Mouse (Mus musculus): ENCODE measurements around the gene Lig4.

Lig4 gene

DNA sequence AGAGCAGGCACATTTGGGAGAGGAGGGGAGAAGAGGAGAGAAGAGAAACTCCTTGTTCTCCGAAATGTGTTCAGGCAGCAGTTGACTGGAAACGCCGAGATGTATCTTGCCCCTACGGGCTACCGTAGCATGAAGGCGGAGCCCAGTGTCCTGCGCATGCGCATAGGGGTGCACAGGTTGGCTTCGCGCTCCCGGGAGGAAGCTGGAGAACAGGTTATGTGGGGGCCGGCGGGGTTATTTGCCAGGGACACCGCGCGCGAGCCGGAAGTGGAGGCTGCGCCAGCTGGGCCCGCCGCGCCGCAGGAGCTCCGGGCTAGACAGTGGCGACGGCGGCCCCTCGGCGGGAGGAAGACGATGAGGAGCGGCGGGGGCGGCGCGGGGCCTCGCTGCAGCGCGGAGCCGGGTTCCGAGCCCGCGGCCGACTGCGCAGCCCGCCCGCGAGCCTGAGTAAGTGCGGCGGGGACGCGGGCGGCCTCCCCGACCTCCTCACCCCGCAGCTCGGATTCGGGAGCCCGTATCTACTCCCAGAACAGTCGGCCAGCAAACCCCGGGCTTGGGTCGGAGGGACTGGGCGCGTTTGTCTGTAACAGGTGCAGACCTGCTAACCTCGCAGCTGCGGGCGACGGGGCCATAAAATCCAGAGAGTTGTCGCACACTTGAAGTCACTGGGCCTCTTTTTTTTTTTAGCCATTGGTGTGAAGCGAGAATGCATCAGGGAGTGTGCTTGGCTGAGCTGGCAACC is at the start of gene Lig4, which contains the start of gene Abhd13:
Gene Lig4 (minus strand): TSS at position 114 of the 742 bp plus-strand sequence.
Gene Abhd13 (plus strand): TSS at position 135 of the 742 bp plus-strand sequence.
- peak; percentile 99 for DNase-seq

DNA sequence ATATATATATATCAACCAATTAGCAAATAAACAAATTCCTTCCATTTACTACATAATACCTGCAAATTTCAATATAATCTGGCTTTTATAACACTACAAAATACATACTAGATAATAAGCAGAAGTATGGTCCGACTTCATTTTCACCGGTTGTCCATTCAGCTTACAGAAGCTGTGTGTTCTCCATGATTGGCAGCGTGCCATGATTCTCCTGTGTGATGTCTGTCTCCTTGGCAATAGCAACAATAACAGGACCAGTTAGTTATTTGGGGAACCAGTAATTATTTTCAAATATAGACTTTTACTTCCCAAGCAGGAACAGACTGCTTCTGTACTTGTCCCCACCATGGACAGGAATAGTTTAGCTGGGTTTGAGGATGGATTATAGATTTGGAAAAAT is 39.7 kb upstream of the Lig4 start:
- DNase-seq = no peak

DNA sequence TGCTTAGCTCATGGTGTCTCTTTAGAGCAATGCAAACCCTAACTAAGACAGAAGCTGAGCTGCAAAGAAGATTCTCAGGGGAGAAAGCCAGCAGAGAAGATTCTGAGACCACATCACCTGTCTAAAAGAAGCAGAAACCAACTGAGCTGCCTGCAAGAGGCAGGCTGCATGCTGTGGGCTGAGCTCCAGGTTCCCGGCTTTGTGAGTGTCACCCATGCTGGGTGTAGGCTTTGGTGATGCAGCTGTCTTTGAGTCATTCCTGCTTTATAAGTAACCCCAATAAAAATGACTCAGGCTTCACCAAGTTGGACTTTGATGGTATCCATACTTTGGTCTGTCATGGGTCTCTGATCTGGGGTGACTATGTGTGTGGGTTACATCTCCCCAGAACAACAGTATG is 38.8 kb upstream of the Lig4 start:
- DNase-seq = no peak

DNA sequence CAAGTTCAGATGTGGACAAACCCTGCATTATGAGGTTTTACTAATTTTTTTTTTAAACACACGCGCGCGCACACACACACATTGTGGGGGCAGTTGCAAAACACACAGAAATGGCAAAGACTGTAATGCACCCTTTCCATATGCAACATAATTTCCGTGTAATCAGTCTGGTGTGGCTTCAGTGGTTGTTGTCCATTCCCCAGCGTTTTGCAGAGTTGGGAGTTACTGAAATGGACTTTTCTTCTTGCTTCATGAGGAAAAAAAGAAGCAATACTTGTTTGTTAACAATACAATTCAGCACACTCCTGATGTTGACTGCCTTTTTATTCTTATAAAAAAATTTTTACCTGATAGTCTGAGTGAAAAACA is 30.2 kb upstream of the Lig4 start:
- no peak for DNase-seq

DNA sequence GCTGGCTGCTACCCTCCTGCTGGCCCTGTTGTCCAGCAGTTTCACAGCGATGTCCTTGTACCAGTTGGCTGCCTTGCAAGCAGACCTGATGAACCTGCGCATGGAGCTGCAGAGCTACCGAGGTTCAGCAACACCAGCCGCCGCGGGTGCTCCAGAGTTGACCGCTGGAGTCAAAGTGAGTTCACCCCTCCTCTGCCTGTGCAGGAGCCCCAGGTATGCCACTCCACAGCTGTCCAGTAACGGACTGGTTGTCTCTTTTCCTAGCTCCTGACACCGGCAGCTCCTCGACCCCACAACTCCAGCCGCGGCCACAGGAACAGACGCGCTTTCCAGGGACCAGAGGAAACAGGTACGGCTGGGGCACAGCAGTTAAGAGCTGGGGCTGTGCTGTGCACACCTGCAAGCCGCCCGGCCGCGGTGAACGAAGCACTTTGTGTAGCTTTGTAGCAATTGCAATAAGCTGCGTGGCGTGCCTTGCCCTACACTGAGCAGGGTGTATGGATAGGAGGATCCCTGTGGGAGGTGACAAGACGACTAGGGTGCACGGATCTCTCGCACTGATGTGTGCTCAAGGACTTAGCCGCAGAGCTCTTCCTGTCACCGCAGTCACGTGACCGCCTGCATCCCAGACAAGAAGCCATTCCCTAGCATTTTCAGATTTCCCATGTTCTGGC is 29.6 kb upstream of the Lig4 start:
- DNase-seq = peak; percentile 7

DNA sequence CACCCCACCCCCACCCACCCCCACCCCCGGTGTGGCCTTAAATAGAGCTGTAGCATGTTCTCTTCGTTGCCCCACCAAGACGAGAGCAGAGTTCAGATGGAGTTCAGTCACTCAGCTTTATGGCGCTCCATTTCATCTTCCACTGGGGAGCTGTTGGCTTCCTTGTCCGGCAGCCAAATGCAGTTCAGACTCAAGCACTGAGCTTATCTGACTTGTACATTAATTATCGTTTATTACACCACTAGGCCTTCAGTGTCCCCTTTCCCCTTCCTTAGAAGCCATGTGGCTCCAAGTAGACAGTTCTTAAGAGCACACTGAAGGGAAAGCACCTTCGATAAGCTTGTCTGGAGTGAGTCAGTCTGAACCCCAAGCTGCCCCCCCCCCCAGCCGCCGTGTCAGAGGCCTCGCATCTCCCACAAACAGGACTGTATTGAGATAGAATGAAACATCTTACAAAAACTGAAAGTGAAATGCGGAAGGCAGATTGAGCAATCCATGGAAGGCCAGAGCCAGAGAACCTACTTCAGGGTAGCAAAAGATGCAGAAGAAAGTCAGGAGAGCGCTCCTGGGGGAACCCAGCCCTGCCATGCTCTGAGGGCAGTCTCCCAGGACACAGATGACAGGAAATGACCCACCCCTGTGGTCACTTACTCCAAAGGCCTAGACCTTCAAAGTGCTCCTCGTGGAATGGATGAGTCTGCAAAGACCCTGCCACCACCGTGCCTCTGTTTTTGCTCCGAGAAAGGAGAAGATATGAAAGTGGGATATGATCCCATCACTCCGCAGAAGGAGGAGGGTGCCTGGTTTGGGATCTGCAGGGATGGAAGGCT is 28.9 kb upstream of the Lig4 start, which contains the start of gene Tnfsf13b:
Gene Tnfsf13b (plus strand): TSS at position 312 of the 830 bp plus-strand sequence.
- DNase-seq = no peak

DNA sequence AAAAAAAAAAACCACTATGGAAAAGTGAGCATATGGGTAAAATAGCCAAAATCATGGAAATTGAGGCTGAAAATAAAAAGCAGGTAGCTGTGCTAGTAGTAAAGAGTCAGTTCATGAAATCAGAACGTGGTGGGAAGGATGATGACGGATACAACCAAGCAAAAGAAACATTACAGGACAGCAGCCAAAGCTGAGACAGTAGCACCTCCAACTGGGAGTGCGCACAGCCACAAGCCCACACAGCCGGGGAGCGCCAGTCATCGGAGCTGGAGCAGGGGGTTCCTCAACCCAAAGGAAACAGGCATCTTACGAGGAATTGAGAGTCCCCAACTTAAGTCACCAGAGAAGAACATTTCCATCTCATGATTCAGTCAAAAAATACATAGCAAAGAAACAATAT is 26.6 kb upstream of the Lig4 start:
- no peak for DNase-seq

DNA sequence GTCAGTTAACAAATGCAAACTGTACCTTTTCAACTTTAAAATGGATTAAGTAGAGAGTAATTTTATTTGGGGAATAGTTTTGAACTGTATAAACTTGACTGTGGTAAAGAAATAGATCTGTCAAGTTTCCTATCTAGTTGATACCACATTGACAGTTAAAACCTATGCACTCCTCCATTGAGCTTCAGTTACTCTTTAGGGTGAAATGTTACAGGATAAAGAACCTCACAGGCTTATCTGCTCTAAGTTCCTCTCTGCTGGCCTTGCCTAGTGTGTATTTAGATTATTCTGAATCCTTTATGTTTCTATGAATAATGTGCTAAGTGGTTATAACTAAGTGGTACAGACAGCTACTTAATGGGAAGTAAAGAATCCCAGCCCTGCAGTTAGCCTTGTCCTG is 2.7 kb upstream of the Lig4 start:
- no peak for DNase-seq

DNA sequence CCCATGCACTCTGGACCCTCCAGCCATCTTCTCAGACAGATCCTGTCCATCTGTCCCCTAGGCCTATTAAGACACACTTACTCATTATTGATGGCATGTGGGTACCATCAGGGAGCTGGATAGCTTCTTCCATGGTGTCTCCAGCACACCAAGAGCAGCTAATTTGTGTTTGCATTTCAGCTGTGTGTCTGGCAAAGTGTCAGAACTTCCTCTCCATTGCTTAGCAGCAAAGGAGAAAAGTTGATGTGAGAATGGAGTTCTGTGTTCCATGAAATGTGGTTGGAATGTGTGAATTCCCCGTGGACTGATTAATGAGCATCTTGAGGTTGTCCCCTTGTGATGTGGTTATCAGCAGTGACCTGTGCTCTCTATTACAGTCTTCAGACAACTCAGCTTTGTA is 2.3 kb upstream of the Lig4 start:
- DNase-seq = no peak

DNA sequence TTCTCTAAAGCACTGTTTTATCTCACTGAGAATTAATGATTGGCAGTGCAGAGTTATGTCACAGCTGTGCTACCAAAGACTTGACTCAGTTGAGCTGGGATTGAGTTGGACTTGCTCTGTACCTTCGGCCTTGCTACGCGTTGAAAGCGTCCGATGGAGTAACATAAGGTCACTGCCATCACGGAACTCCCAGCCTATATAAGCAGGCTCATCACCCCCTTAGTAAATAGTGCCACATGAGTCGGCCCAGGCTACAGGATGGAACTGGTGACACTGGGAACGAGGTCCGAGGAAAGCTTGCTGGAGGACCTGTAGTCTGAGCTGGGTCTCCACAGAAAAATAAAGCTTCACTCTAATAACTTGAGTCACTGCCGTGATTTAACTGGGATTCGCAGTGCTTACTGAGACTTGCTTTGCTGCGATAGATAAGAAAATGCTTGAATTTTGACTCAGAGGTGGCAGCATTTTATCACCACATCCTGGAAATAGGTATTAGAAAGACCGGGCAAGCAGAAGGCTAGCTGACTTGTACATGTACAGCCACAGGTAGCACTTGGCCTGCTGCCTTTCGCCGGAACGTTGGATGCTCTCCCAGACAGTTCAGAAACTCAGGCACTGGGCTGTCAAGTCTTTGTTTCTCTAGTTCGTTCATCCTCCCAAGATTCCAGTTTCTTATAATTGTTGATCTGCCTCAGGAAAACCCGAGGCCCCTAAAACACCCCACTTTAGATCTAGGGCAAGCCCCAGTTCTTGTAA is 1.2 kb upstream of the Lig4 start:
- DNase-seq = peak; percentile 18

DNA sequence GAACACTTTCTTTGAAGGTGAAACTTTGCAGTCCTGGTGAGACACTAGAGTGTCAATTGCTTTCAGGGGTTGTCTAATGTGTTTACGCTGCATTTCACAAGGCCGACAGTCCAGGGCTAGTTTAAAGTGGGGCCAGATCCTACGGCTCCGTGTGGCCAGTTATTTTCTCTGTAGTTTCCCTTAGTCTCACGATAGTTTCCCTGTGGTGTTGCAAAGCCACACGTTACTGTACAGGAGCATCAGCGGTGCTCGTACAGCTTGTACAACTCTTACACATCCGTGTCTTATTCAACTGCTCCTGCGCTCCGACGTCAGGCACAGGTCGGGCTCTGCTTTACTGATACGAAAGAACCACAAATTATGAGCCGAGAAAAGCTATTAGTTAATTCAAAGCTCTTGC is 470 bp downstream of the Lig4 start:
- DNase-seq = peak; percentile 23

DNA sequence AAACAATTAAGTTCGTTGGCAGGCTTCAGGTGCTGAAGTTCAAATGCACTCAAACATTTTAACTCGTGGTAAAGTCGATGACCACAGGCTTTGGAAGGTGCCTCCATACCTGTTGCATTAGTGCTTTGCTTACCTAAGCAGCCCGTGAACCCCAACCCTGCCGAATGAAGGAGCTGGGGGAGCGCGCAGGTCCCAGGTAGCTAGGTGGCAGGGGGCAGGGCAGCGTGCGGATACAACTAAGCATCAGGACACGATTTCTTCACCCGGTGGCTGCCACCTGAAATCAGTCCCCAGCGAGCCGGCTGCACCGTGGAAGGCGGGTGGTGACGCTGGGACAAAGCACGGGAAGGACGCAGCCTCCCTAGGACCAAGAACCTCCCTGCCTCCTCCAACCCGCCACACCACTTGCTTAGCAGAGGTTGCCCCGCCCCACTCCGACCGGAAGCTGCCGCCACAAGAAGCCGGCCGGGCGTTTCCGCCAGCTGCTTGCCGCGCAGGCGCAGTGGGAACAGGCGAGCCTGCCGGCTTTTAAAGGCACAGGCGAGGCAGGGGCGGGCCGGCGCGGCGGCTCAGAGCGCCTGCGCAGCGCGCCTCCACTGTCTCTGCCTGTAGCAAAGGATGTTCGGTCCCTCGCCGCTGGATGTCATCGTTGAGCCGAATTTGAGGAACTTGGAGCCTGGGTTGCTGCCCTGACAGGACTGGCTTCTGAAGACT is 1.4 kb downstream of the Lig4 start:
- peak; percentile 98 for DNase-seq

DNA sequence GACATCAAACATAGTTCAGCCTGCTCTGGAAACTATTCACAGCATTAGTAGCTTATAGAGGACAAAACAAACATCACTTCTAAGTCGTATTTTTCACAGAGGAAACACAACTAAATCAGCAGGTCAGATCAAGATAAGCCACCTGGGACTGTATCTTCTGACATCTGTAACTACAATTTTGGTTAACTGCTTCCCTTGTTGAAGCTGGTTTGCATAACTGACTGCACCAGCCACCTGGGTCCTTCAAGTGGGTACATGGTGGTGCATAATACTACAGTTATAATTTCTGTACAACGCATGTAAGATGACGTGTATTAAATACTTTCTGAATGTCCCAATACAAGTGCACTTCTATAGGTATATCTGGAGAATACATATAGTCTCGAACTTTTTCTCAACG is 2.2 kb downstream of the Lig4 start:
- peak; percentile 61 for DNase-seq

DNA sequence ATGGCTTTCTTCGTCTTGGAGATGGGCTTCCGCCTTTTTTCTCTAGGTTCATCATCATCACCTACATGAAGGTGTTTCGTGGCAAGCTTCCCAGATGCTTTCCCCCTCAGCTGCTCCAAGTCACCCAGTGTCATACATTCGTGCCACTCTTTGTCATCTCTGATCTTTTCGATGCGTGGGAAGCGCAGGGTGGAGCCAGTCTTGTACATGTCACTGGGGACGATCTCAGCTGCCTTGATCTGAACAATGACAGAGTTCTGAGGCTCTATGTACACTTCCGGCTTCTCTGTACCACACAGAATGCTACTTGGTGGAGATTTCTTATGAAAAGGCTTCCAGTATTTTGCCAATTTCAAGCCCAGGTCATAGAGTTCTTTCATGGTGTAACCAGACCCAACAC is 5.6 kb downstream of the Lig4 start:
- DNase-seq = peak; percentile 25

DNA sequence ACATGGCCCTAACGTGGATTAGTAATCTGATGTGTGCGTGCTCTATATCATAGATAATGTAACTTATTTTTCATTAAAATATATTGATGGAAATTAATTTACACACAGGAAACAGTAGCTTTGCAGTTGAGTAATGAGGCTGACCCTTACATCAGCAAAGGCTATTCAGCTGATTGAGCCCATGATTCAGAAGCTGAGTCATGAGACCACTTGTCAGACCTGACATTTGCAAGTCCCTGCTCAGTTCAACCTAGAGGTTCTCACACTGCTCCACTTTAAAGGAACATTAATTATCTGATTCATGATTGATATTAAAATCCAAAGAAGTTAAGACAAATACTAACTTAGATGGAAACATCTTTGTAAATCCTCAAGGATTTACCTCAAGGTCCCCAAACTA is 17.6 kb downstream of the Lig4 start:
- DNase-seq = no peak

DNA sequence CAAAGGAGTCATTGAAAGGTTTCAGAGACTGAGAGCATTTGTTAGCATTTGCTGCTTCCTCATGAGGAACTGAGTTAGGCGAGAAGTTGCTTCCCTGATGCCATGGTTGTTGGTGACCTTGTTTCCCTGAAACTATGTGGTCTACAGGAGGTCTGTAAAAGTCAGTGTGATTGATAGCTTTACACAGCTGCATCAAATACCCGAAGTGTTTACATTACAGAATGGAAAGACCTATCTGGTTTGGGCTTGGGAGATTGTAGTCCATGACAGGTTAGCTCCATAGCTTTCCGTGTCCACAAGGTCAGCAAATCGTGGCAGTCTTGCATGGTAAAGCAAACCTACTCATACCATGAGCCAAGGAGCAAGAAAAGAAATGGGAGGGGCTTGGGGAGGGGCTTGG is 19.1 kb downstream of the Lig4 start:
- no peak for DNase-seq

DNA sequence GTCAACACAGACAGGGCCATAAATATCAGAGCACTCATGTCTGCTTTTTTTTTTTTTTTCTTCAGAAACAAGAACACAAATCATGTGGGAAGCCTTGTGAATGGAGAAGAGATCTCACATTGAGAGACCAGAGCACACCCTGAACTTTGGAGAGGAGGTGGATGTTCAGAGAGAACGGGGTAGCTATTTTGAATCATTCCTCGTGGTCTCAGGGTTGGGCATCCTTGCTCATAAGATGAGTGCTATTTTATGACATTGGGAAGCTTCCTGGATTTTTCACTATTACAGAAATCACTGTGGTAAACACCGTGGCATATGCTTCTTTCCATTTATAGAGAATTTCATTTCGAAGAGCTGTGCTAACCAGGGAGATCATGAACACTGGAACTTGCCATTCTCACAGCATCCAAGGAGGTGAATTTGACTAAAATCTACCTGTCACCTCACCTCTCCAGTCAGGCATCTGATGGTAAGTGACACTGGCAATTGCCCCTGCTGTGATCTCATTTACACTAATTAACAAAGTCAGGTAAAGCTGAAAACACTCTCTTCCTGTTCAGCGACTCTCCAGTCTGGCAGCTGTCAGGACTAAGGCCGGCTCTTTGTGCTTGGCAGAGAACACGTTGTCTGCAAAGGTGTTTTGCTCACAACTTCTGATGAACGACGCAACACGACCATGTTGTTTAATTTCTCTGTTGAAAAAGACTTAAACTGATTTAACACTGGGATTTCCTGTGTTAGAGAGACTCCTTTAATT is 28.2 kb downstream of the Lig4 start:
- DNase-seq = no peak

DNA sequence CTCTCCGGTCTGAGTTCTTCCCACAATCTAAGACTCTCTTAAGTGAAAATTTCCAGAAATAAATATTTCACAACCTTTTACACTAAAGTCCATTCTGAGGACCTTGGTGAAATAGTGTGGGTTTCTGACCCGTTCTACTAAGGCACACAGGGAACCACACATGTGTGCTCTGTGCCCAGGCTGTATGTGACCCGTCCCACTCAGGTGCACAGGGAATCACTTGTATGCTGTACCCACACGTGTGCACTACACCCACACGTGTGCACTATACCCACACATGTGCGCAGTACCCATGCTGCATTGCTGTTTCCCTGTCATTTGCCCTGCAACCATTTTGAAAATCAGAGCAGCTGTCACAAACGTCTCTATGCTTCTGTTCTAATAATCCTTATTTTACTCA is 41.9 kb downstream of the Lig4 start:
- DNase-seq = no peak

DNA sequence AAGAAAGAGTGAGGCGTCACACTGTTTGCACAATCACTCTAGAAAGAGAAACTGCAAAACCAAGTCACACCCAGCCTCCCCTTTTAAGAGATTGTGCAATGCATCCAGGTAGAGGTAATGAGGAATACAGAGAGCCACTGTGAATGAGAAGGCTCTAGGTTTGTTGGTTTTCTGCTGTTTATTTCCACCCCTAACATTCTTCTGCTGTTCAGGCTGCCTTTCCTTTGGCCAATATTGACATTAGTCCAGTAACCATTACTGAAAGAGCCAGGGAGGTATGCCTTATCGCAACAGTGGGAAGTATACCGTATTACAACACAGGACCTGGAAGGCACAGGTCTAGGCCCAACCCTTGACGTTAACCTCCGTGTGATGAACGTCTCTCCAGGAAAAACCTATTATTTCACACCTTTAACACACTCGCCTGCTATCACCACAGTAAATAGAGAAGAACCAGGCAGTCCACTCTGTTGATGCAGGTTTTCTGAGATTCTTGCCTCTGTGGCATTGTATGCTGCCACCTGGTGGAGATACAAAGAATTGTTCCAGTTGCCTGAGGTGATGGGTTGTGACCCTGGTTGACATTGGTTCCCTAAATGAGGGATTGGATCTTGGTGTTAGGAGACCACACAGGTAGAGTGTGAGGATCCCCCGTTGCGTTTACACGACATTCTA is 42.5 kb downstream of the Lig4 start:
- peak; percentile 54 for DNase-seq

DNA sequence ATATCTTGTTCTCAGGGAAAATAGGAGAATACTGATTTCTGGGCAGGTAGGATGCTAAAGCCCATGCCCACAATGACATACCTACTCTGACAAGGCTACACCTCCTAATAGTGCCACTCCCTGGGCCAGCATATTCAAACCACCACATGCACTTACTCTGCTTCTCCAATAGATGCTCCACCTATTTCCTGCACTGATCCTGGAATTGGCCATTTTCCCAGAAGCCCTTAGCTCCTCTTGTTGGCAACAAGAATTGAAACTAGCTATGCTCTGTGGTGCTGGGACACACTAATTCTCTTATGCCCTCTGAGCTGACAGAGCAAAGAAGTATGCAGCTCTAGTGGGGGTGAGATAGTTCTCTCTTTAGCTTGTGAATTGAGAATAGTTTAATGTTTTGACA is 44.8 kb downstream of the Lig4 start:
- no peak for DNase-seq

All from thymus, postnatal 14 days (tissue).